Mouse (Mus musculus) ES-E14 (cell line): ENCODE results near the gene Hsd3b6.

Experiments used
- HCFC1 ChIP-seq: IDR thresholded peaks from 2 replicates; pipeline ENCODE4 v1.6.1; 2012; ENCODE audit warnings: low read length, inconsistent platforms, borderline replicate concordance; ENCODE audit not compliant: insufficient read depth
- MAFK ChIP-seq: IDR thresholded peaks from 2 replicates; pipeline ENCODE4 v1.6.1; 2014; ENCODE audit warnings: mild to moderate bottlenecking, low read depth, low read length, inconsistent platforms; ENCODE audit not compliant: insufficient read depth
- ZNF384 ChIP-seq: IDR thresholded peaks from 2 replicates; pipeline ENCODE4 v1.6.1; 2012; ENCODE audit warnings: low read depth, low read length, inconsistent platforms

- TF ChIP-seq MAFK (no peak), HCFC1 (no peak), ZNF384 (no peak)
These were observed 33.3 kb downstream of the Hsd3b6 start for GRCm38 (mm10) chr3:98780921-98781320.
